Mouse (Mus musculus) lung, embryonic 14.5 days (tissue): ENCODE data around the gene Chchd2. TPM values are rescaled to one million over a fixed set of nuclear protein-coding genes. Genes with fewer than 3 reads are reported as not detected.
"Not testable (repeated sequence)": the region's sequence is repeated elsewhere in the genome, so short reads cannot be mapped to it uniquely, and the experiment has no call there.

Experiments used
- ATAC-seq: fragments of 200-750 bp; cut with Nextera tagmentation; 2 replicates; pipeline ENCODE4 v1.8.0; 2017; ENCODE audit warnings: mild to moderate bottlenecking, moderate TSS enrichment, moderate library complexity; ENCODE audit not compliant: insufficient read depth
- DNase-seq: peaks from one replicate; pipeline ENCODE4 v3.0.0-alpha.2; 2015
- H3K27ac ChIP-seq: fragments of 300-500 bp; sonication (generic); 2 replicates; pipeline ENCODE4 v1.5.1; 2014; ENCODE audit warnings: low read depth, mild to moderate bottlenecking, moderate library complexity
- H3K27me3 ChIP-seq: fragments of 300-500 bp; sonication (generic); 2 replicates; pipeline ENCODE4 v1.6.1; 2014; ENCODE audit warnings: low read length, control low read depth; ENCODE audit not compliant: insufficient read depth
- H3K36me3 ChIP-seq: fragments of 300-500 bp; sonication (generic); 2 replicates; pipeline ENCODE4 v1.6.1; 2014; ENCODE audit warnings: control low read depth; ENCODE audit not compliant: insufficient read depth
- H3K4me1 ChIP-seq: fragments of 300-500 bp; sonication (generic); 2 replicates; pipeline ENCODE4 v1.6.1; 2014; ENCODE audit warnings: antibody characterized with exemption, control low read depth; ENCODE audit not compliant: insufficient read depth
- H3K4me2 ChIP-seq: fragments of 300-500 bp; sonication (generic); 2 replicates; pipeline ENCODE4 v1.6.1; 2014; ENCODE audit warnings: mild to moderate bottlenecking
- H3K4me3 ChIP-seq: fragments of 300-500 bp; sonication (generic); 2 replicates; pipeline ENCODE4 v1.5.1; 2014; ENCODE audit warnings: low read depth, low read length
- H3K9ac ChIP-seq: fragments of 300-500 bp; sonication (generic); 2 replicates; pipeline ENCODE4 v1.6.1; 2014
- H3K9me3 ChIP-seq: fragments of 300-500 bp; sonication (generic); 2 replicates; pipeline ENCODE4 v1.6.1; 2016; ENCODE audit warnings: low read depth, low read length, control low read depth
- CTCF ChIP-seq: IDR thresholded peaks from 2 replicates; pipeline ENCODE4 v1.5.1; 2016; ENCODE audit warnings: antibody characterized with exemption, low read depth
- WGBS: fragments of 180-500 bp; shearing (Covaris S2); extraction: QIAGEN DNeasy Blood & Tissue Kit; methylation state at CpG from one replicate; pipeline ENCODE4 v1.1.7; 2014; 5-methylcytosine and 5-hydroxymethylcytosine counted together
- polyA plus RNA-seq: library from polyadenylated mRNA; unstranded; fragments of >200 nt; fragmentation: Nextera tagmentation; extraction: Ambion mirVana; gene quantifications from 2 replicates; pipeline ENCODE4 v1.2.1, GENCODE M21; 2014

Chchd2 gene
- polyA plus RNA-seq, 1 experiment from 2014 or later: 893 TPM

GRCm38 (mm10) chr5:129908242-129908965, 21.1 kb upstream of the Chchd2 start, which contains the start of gene Nupr1l:
Nupr1l (plus strand) TSS chr5:129908540.
- ATAC-seq: peak; percentile 99
- Histone ChIP-seq H3K9ac (peak within 1 kb of the TSS; percentile 57), H3K4me2 (peak within 1 kb of the TSS; percentile 81), H3K27ac (peak within 1 kb of the TSS; percentile 88), H3K27me3 (no peaks in the 10 kb centered on the region), H3K4me3 (peak within 1 kb of the TSS; percentile 54), H3K4me1 (no peaks in the 10 kb centered on the region), H3K36me3 (no peaks in the 10 kb centered on the region), H3K9me3 (no peaks in the 10 kb centered on the region)
- no peak; the same call in 1 of the 2 replicates for TF ChIP-seq CTCF
- under 1% methylated on average over 63 of the region's 63 CpGs for WGBS
- DNase-seq: peak; percentile 98

- DNase-seq (peak; percentile 8), ATAC-seq (no peak)
- H3K27ac ChIP-seq: peak overlapping the region; percentile 58; the same call in 1 of the 2 replicates
These were observed 20.5 kb upstream of the Chchd2 start for GRCm38 (mm10) chr5:129907775-129908174.

GRCm38 (mm10) chr5:129898449-129898848, 11.2 kb upstream of the Chchd2 start, which contains the start of gene Phkg1:
Phkg1 (minus strand) TSS chr5:129898549.
- Histone ChIP-seq H3K9me3 (no peaks in the 10 kb centered on the region), H3K27ac (no peak within 1 kb of the TSS), H3K36me3 (peaks cover 8% of the 10 kb centered on the region), H3K4me1 (no peaks in the 10 kb centered on the region), H3K4me2 (no peak within 1 kb of the TSS), H3K9ac (no peak within 1 kb of the TSS), H3K4me3 (no peak within 1 kb of the TSS), H3K27me3 (no peaks in the 10 kb centered on the region)
- WGBS: 98% methylated on average over 1 of the region's 1 CpGs
- no peak for DNase-seq
- no peak for TF ChIP-seq CTCF
- ATAC-seq: no peak

More at GRCm38 (mm10) chr5:129907775-129908174, 20.5 kb upstream of the Chchd2 start:
- WGBS: 32% methylated on average over 4 of the region's 4 CpGs
- no peaks in the 10 kb centered on the region for H3K36me3 ChIP-seq
- H3K4me3 ChIP-seq: peak overlapping the region; percentile 54
- no peaks in the 10 kb centered on the region for H3K4me1 ChIP-seq
- H3K4me2 ChIP-seq: peak overlapping the region; percentile 81
- H3K9ac ChIP-seq: peak overlapping the region; percentile 57
- no peak for TF ChIP-seq CTCF
- H3K27me3 ChIP-seq: no peaks in the 10 kb centered on the region
- H3K9me3 ChIP-seq: no peaks in the 10 kb centered on the region

- WGBS: 2% methylated on average over 44 of the region's 44 CpGs
- TF ChIP-seq CTCF: no peak
- Histone ChIP-seq H3K27me3 (no peaks in the 10 kb centered on the region), H3K36me3 (no peaks in the 10 kb centered on the region), H3K27ac (no peak within 1 kb of the TSS), H3K4me1 (no peaks in the 10 kb centered on the region), H3K9me3 (no peaks in the 10 kb centered on the region), H3K4me3 (peak within 1 kb of the TSS; percentile 67), H3K9ac (peak within 1 kb of the TSS; percentile 58), H3K4me2 (peak within 1 kb of the TSS; percentile 77)
- ATAC-seq (peak; percentile 100), DNase-seq (peak; percentile 97)
These were observed 8.2 kb upstream of the Chchd2 start, which contains the start of gene Zbed5 for GRCm38 (mm10) chr5:129895198-129896088. Zbed5 (plus strand) TSS chr5:129895723.

DNA sequence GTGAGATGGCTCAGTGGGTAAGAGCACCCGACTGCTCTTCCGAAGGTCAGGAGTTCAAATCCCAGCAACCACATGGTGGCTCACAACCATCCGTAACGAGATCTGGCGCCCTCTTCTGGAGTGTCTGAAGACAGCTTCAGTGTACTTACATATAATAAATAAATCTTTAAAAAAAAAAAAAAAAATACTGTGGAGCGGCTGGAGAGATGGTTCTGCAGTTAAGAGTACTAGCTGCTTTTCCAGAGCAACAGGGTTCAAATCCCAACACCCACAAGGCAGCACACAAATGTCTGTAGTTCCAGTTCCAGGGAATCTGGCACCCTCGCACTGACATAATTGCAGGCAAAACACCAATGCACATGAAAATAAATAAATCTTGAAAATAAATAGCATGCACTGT, 3.1 kb upstream of the Chchd2 start:
- 76% methylated on average over 4 of the region's 7 CpGs for WGBS

DNA sequence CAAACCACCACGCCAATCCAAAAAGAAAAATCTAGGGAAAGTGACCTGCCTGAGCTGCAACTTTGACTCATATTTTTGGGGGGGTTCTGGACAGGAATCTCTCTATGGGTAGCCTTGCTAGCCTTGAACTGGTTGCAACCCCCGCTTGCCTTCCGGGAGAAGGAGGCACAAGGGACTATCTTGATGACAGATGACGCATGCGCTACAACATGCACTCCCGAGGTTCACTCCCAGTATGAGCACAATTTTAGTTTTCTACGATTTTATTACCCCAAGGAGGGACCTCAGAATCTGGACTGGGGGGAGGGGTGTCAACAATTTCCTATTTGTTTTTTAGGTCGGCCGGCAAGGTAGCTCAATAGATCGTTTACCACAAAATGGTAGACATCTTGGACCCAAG, 999 bp downstream of the Chchd2 start:
- Histone ChIP-seq H3K36me3 (peaks cover 34% of the 10 kb centered on the region), H3K9me3 (no peaks in the 10 kb centered on the region), H3K4me2 (peak overlapping the region; percentile 93), H3K4me3 (peak overlapping the region; percentile 92), H3K27ac (peak overlapping the region; percentile 93; the same call in 1 of the 2 replicates), H3K9ac (peak overlapping the region; percentile 91), H3K27me3 (no peaks in the 10 kb centered on the region), H3K4me1 (no peaks in the 10 kb centered on the region)
- ATAC-seq (no peak), DNase-seq (peak; percentile 11)
- 22% methylated on average over 10 of the region's 10 CpGs for WGBS
- TF ChIP-seq CTCF: no peak

More for the DNA sequence above, 3.1 kb upstream of the Chchd2 start:
- not testable (repeated sequence) for H3K27ac ChIP-seq, H3K27me3 ChIP-seq, DNase-seq, H3K36me3 ChIP-seq, H3K9me3 ChIP-seq, H3K4me1 ChIP-seq, H3K4me3 ChIP-seq, ATAC-seq, H3K4me2 ChIP-seq, H3K9ac ChIP-seq

DNA sequence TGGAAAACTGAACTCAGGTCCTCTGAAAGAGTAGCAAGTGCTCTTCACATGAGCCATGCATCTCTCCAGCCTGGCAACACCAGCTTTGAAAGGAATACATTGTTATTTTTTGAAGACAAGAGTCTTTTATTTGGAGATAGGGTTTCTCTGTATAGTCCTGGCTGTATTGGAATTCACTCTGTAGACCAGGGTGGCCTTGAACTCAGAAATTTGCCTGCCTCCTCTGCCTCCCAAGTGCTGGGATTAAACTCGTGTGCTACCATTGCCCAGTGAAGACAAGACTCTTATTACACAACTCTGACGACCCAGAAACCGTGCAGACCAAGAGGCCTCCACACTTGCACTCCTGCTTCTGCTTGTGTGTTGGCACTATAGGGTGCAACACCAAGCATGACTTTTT, 7.4 kb downstream of the Chchd2 start:
- 65% methylated on average over 3 of the region's 3 CpGs for WGBS
- Histone ChIP-seq H3K4me3 (no peak overlapping the region), H3K9me3 (no peaks in the 10 kb centered on the region), H3K27ac (no peak overlapping the region), H3K27me3 (no peaks in the 10 kb centered on the region), H3K9ac (no peak overlapping the region), H3K4me2 (no peak overlapping the region), H3K4me1 (no peaks in the 10 kb centered on the region), H3K36me3 (peaks cover 40% of the 10 kb centered on the region)
- ATAC-seq (no peak), DNase-seq (no peak)
- TF ChIP-seq CTCF: no peak
